Mouse (Mus musculus) ES-E14 (cell line): Measurements from ENCODE around the gene Psma5. TPM values are rescaled to one million over a fixed set of nuclear protein-coding genes. Genes with fewer than 3 reads are reported as not detected.

Experiments used
- DNase-seq: peaks from one replicate; pipeline ENCODE4 v3.0.0-alpha.2; 2013; ENCODE audit warnings: low read depth, low spot score
- H3K27ac ChIP-seq: 2 replicates; pipeline ENCODE4 v1.5.1; 2012; ENCODE audit warnings: low read depth, mild to moderate bottlenecking, low read length, moderate library complexity, mixed read lengths; ENCODE audit not compliant: poor library complexity, insufficient read depth, severe bottlenecking
- H3K36me3 ChIP-seq: 2 replicates; pipeline ENCODE4 v1.6.1; 2012; ENCODE audit warnings: mild to moderate bottlenecking, low read length, moderate library complexity, mixed read lengths; ENCODE audit not compliant: control insufficient read depth, poor library complexity, insufficient read depth, severe bottlenecking
- H3K4me1 ChIP-seq, 2 experiments: fragments of 150-350 bp in 1 of 2; sonication (generic) in 1 of 2; 2 replicates each; pipeline ENCODE4 v1.6.1; 2012; ENCODE audit warnings: low read length in 2 of 2, mild to moderate bottlenecking in 1 of 2, mixed read lengths in 1 of 2; ENCODE audit not compliant: control insufficient read depth in 2 of 2, insufficient read depth in 2 of 2, poor library complexity in 1 of 2
- H3K4me3 ChIP-seq, 2 experiments: fragments of 150-350 bp in 1 of 2; sonication (generic) in 1 of 2; 2 replicates each; pipeline ENCODE4 v1.5.1; 2012; ENCODE audit warnings: low read length in 2 of 2, low read depth in 1 of 2, mild to moderate bottlenecking in 1 of 2, mixed read lengths in 1 of 2; ENCODE audit not compliant: insufficient read depth in 1 of 2, poor library complexity in 1 of 2, severe bottlenecking in 1 of 2
- H3K9ac ChIP-seq: 2 replicates; pipeline ENCODE4 v1.6.1; 2012; ENCODE audit warnings: low read depth, mild to moderate bottlenecking, low read length, mixed read lengths; ENCODE audit not compliant: poor library complexity, insufficient read depth, severe bottlenecking
- H3K9me3 ChIP-seq: fragments of 150-350 bp; sonication (generic); 2 replicates; pipeline ENCODE4 v1.6.1; 2012; ENCODE audit warnings: low read depth, mild to moderate bottlenecking, low read length; ENCODE audit not compliant: control insufficient read depth, insufficient read depth
- CHD2 ChIP-seq: IDR thresholded peaks from 2 replicates; pipeline ENCODE4 v1.6.1; 2014; ENCODE audit warnings: mild to moderate bottlenecking, low read depth, low read length, inconsistent platforms
- HCFC1 ChIP-seq: IDR thresholded peaks from 2 replicates; pipeline ENCODE4 v1.6.1; 2012; ENCODE audit warnings: low read length, inconsistent platforms, borderline replicate concordance; ENCODE audit not compliant: insufficient read depth
- MAFK ChIP-seq: IDR thresholded peaks from 2 replicates; pipeline ENCODE4 v1.6.1; 2014; ENCODE audit warnings: mild to moderate bottlenecking, low read depth, low read length, inconsistent platforms; ENCODE audit not compliant: insufficient read depth
- ZC3H11A ChIP-seq: IDR thresholded peaks from 2 replicates; pipeline ENCODE4 v1.6.1; 2012; ENCODE audit warnings: low read depth, mild to moderate bottlenecking, inconsistent platforms, low read length, borderline replicate concordance
- ZNF384 ChIP-seq: IDR thresholded peaks from 2 replicates; pipeline ENCODE4 v1.6.1; 2012; ENCODE audit warnings: low read depth, low read length, inconsistent platforms
- in situ Hi-C, 2 experiments: fragments of 600-800 bp; cut with MboI; formaldehyde crosslinking; loops; one replicate each; pipeline ENCODE4 v1.15.1; 2025; ENCODE audit warnings: low sequenced_read_pairs in 2 of 2, inconsistent platforms in 1 of 2; ENCODE audit not compliant: unreplicated experiment in 2 of 2
- total RNA-seq: library from RNA; depleted of rRNA; stranded (reverse); fragments of 300-350 nt; gene quantifications from 2 replicates; pipeline ENCODE4 v1.2.3, GENCODE M21; 2012

Gene Psma5
- total RNA-seq, 1 experiment, result 248 TPM

GRCm38 (mm10) chr3:108294398-108294797 is 37.7 kb downstream of the Psma5 start:
- H3K4me1 ChIP-seq, result peaks cover 6 to 22% of the 10 kb centered on the region in 2 experiments; a peak in 3 of 4 replicates
- no peak for DNase-seq
- no peak overlapping the region for H3K9ac ChIP-seq
- no peaks in the 10 kb centered on the region for H3K9me3 ChIP-seq
- no peaks in the 10 kb centered on the region for H3K36me3 ChIP-seq
- no peak overlapping the region for H3K27ac ChIP-seq
- in situ Hi-C loops, result no loop called here
- no peak overlapping the region for H3K4me3 ChIP-seq
- TF ChIP-seq HCFC1 (no peak), MAFK (no peak), CHD2 (no peak), ZNF384 (no peak), ZC3H11A (no peak)

- no peak for DNase-seq
- peaks cover 6 to 22% of the 10 kb centered on the region in 2 experiments; a peak in 3 of 4 replicates for H3K4me1 ChIP-seq
- peak overlapping the region; percentile 55; the same call in 1 of the 2 replicates for H3K27ac ChIP-seq
- peak overlapping the region; percentile 53; the same call in 1 of the 2 replicates for H3K9ac ChIP-seq
- no peaks in the 10 kb centered on the region for H3K9me3 ChIP-seq
- TF ChIP-seq ZNF384, result no peak
- H3K4me3 ChIP-seq, result peak overlapping the region; percentile 28 to 33; a peak in 2 of 4 replicates
- H3K36me3 ChIP-seq, result no peaks in the 10 kb centered on the region
- in situ Hi-C loops, result no loop called here
These were observed 38.9 kb downstream of the Psma5 start for GRCm38 (mm10) chr3:108295379-108296219.

- TF ChIP-seq MAFK, result peak; percentile 76
- no peak for TF ChIP-seq ZNF384
- H3K36me3 ChIP-seq, result no peaks in the 10 kb centered on the region
- peaks cover 6 to 17% of the 10 kb centered on the region in 2 experiments; a peak in 3 of 4 replicates for H3K4me1 ChIP-seq
- in situ Hi-C loops, result no loop called here
- H3K27ac ChIP-seq, result peak overlapping the region; percentile 42; the same call in 1 of the 2 replicates
- peak overlapping the region; percentile 28 to 33; a peak in 2 of 4 replicates for H3K4me3 ChIP-seq
- H3K9me3 ChIP-seq, result no peaks in the 10 kb centered on the region
- no peak for DNase-seq
- peak overlapping the region; percentile 21; the same call in 1 of the 2 replicates for H3K9ac ChIP-seq
These were observed 39.7 kb downstream of the Psma5 start for GRCm38 (mm10) chr3:108296220-108297049.

GRCm38 (mm10) chr3:108297050-108297419 is 40.3 kb downstream of the Psma5 start:
- no peak for DNase-seq
- in situ Hi-C loops, result no loop called here
- Histone ChIP-seq H3K4me3 (no peak overlapping the region), H3K9ac (no peak overlapping the region; the same call in 1 of the 2 replicates), H3K36me3 (no peaks in the 10 kb centered on the region), H3K4me1 (peaks cover 2 to 13% of the 10 kb centered on the region in 2 experiments; a peak in 2 of 4 replicates), H3K9me3 (no peaks in the 10 kb centered on the region), H3K27ac (no peak overlapping the region)
- TF ChIP-seq ZC3H11A (no peak), HCFC1 (no peak), CHD2 (no peak), MAFK (no peak), ZNF384 (no peak)
